Mouse (Mus musculus) CH12.LX (cell line): ENCODE measurements around the gene Siae. TPM values are rescaled to one million over a fixed set of nuclear protein-coding genes. Genes with fewer than 3 reads are reported as not detected.

ENCODE experiments used
- DNase-seq: peaks from one replicate; pipeline ENCODE4 v3.0.0-alpha.2; 2013; ENCODE audit errors: extremely low read depth
- H3K27ac ChIP-seq: 2 replicates; pipeline ENCODE4 v1.5.1; 2012; ENCODE audit warnings: low read depth, mild to moderate bottlenecking, control low read depth, moderate library complexity; ENCODE audit not compliant: insufficient read depth
- H3K27me3 ChIP-seq: replicated peaks from 2 replicates; pipeline ENCODE3; 2012; ENCODE audit warnings: inconsistent platforms
- H3K36me3 ChIP-seq, 2 experiments: replicated peaks in 1 of 2; 2 replicates each; pipeline versions ENCODE3 to v1.6.1; 2012; ENCODE audit warnings: inconsistent platforms in 1 of 2, low read length in 1 of 2, mild to moderate bottlenecking in 1 of 2, mixed read lengths in 1 of 2, moderate library complexity in 1 of 2; ENCODE audit not compliant: control insufficient read depth in 1 of 2, insufficient read depth in 1 of 2
- H3K4me1 ChIP-seq, 2 experiments: 2 replicates each; pipeline ENCODE4 v1.6.1; 2012; ENCODE audit warnings: inconsistent platforms in 1 of 2, moderate library complexity in 1 of 2; ENCODE audit not compliant: insufficient read depth in 2 of 2, control insufficient read depth in 1 of 2
- H3K4me2 ChIP-seq: 2 replicates; pipeline ENCODE4 v1.6.1; 2012; ENCODE audit warnings: low read depth, mild to moderate bottlenecking, control low read depth; ENCODE audit not compliant: poor library complexity, insufficient read depth, severe bottlenecking
- H3K4me3 ChIP-seq, 3 experiments: fragments of 150-350 bp in 1 of 3; sonication (generic) in 1 of 3; replicated peaks in 1 of 3; 2 replicates each; pipeline versions ENCODE3 to v1.5.1; 2011 to 2012; ENCODE audit warnings: low read depth in 2 of 3, low read length in 2 of 3, mild to moderate bottlenecking in 2 of 3, moderate library complexity in 2 of 3, control low read depth in 1 of 3, improper control_type of control experiment in 1 of 3, inconsistent platforms in 1 of 3, mixed read lengths in 1 of 3; ENCODE audit not compliant: poor library complexity in 1 of 3
- H3K79me2 ChIP-seq: replicated peaks from 2 replicates; pipeline ENCODE4 v1.6.1; 2012; ENCODE audit warnings: mild to moderate bottlenecking, moderate library complexity; ENCODE audit not compliant: control insufficient read depth, poor library complexity, insufficient read depth, severe bottlenecking; ENCODE audit errors: extremely low read depth
- H3K9ac ChIP-seq: 2 replicates; pipeline ENCODE4 v1.6.1; 2012; ENCODE audit warnings: low read depth, mild to moderate bottlenecking, control low read depth, moderate library complexity; ENCODE audit not compliant: insufficient read depth
- H3K9me3 ChIP-seq: replicated peaks from 2 replicates; pipeline ENCODE3; 2012; ENCODE audit warnings: low read length, inconsistent platforms, mixed read lengths
- BHLHE40 ChIP-seq: IDR thresholded peaks from 2 replicates; pipeline ENCODE4 v1.6.1; 2011; ENCODE audit warnings: mild to moderate bottlenecking, low read depth, low read length, improper control_type of control experiment
- CHD2 ChIP-seq: IDR thresholded peaks from 2 replicates; pipeline ENCODE4 v1.6.1; 2011; ENCODE audit warnings: low read length, improper control_type of control experiment
- CTCF ChIP-seq, 2 experiments: IDR thresholded peaks in 1 of 2; conservative IDR thresholded peaks in 1 of 2; 2 replicates each; pipeline ENCODE4 v1.5.1; 2011 to 2012; ENCODE audit warnings: low read depth in 2 of 2, low read length in 2 of 2, improper control_type of control experiment in 1 of 2, inconsistent platforms in 1 of 2, mild to moderate bottlenecking in 1 of 2, moderate library complexity in 1 of 2
- E2F4 ChIP-seq: IDR thresholded peaks from 2 replicates; pipeline ENCODE4 v1.6.1; 2011; ENCODE audit warnings: low read depth, low read length, improper control_type of control experiment; ENCODE audit not compliant: insufficient replicate concordance
- ELF1 ChIP-seq: IDR thresholded peaks from 2 replicates; pipeline ENCODE4 v1.6.1; 2014; ENCODE audit warnings: low read depth, mild to moderate bottlenecking, inconsistent platforms, low read length, improper control_type of control experiment
- EP300 ChIP-seq: IDR thresholded peaks from 2 replicates; pipeline ENCODE4 v1.6.1; 2011; ENCODE audit warnings: low read length, improper control_type of control experiment
- ETS1 ChIP-seq: conservative IDR thresholded peaks from 2 replicates; pipeline ENCODE4 v1.6.1; 2012; ENCODE audit warnings: low read depth, mild to moderate bottlenecking, inconsistent platforms, low read length, improper control_type of control experiment, moderate library complexity
- GABPA ChIP-seq: IDR thresholded peaks from 2 replicates; pipeline ENCODE4 v1.6.1; 2012; ENCODE audit warnings: low read depth, low read length, improper control_type of control experiment, inconsistent platforms; ENCODE audit not compliant: insufficient replicate concordance
- IRF4 ChIP-seq: IDR thresholded peaks from 2 replicates; pipeline ENCODE4 v1.6.1; 2014; ENCODE audit warnings: low read depth, mild to moderate bottlenecking, inconsistent platforms, low read length, improper control_type of control experiment
- MAX ChIP-seq: IDR thresholded peaks from 2 replicates; pipeline ENCODE4 v1.6.1; 2011; ENCODE audit warnings: low read length, improper control_type of control experiment
- MAZ ChIP-seq: IDR thresholded peaks from 2 replicates; pipeline ENCODE4 v1.6.1; 2012; ENCODE audit warnings: low read depth, mild to moderate bottlenecking, inconsistent platforms, low read length, improper control_type of control experiment, moderate library complexity
- MEF2A ChIP-seq: IDR thresholded peaks from 2 replicates; pipeline ENCODE4 v1.6.1; 2014; ENCODE audit warnings: low read depth, mild to moderate bottlenecking, inconsistent platforms, low read length, improper control_type of control experiment, borderline replicate concordance
- MXI1 ChIP-seq: IDR thresholded peaks from 2 replicates; pipeline ENCODE4 v1.6.1; 2011; ENCODE audit warnings: mild to moderate bottlenecking, low read depth, low read length, improper control_type of control experiment
- MYC ChIP-seq: IDR thresholded peaks from 2 replicates; pipeline ENCODE4 v1.6.1; 2011; ENCODE audit warnings: low read depth, mild to moderate bottlenecking, improper control_type of control experiment, low read length
- NELFE ChIP-seq: IDR thresholded peaks from 2 replicates; pipeline ENCODE4 v1.6.1; 2011; ENCODE audit warnings: low read depth, low read length, improper control_type of control experiment
- PAX5 ChIP-seq: IDR thresholded peaks from 2 replicates; pipeline ENCODE4 v1.6.1; 2012; ENCODE audit warnings: low read length, inconsistent platforms, mixed read lengths
- POLR2A ChIP-seq: IDR thresholded peaks from 2 replicates; pipeline ENCODE4 v1.6.1; 2011; ENCODE audit warnings: low read depth, mild to moderate bottlenecking, improper control_type of control experiment, low read length
- RAD21 ChIP-seq: IDR thresholded peaks from 2 replicates; pipeline ENCODE4 v1.6.1; 2011; ENCODE audit warnings: low read depth, mild to moderate bottlenecking, low read length, improper control_type of control experiment, moderate library complexity
- SIN3A ChIP-seq: IDR thresholded peaks from 2 replicates; pipeline ENCODE4 v1.6.1; 2012; ENCODE audit warnings: low read length, improper control_type of control experiment, inconsistent platforms
- SMC3 ChIP-seq: IDR thresholded peaks from 2 replicates; pipeline ENCODE4 v1.6.1; 2011; ENCODE audit warnings: low read depth, low read length, improper control_type of control experiment
- TBP ChIP-seq: conservative IDR thresholded peaks from 2 replicates; pipeline ENCODE4 v1.6.1; 2011; ENCODE audit warnings: low read depth, low read length, improper control_type of control experiment
- TCF12 ChIP-seq: IDR thresholded peaks from 2 replicates; pipeline ENCODE4 v1.6.1; 2014; ENCODE audit warnings: low read depth, mild to moderate bottlenecking, inconsistent platforms, low read length, improper control_type of control experiment
- UBTF ChIP-seq: IDR thresholded peaks from 2 replicates; pipeline ENCODE4 v1.6.1; 2012; ENCODE audit warnings: low read depth, mild to moderate bottlenecking, inconsistent platforms, low read length, improper control_type of control experiment, moderate library complexity
- USF1 ChIP-seq: IDR thresholded peaks from 2 replicates; pipeline ENCODE4 v1.6.1; 2014; ENCODE audit warnings: low read depth, mild to moderate bottlenecking, inconsistent platforms, low read length, improper control_type of control experiment
- ZC3H11A ChIP-seq: IDR thresholded peaks from 2 replicates; pipeline ENCODE4 v1.6.1; 2012; ENCODE audit warnings: low read depth, mild to moderate bottlenecking, inconsistent platforms, low read length, improper control_type of control experiment
- ZKSCAN1 ChIP-seq: IDR thresholded peaks from 2 replicates; pipeline ENCODE4 v1.6.1; 2012; ENCODE audit warnings: low read depth, inconsistent platforms, low read length, improper control_type of control experiment, borderline replicate concordance
- ZMIZ1 ChIP-seq: IDR thresholded peaks from 2 replicates; pipeline ENCODE4 v1.6.1; 2012; ENCODE audit warnings: low read depth, mild to moderate bottlenecking, inconsistent platforms, low read length, improper control_type of control experiment
- ZNF384 ChIP-seq: IDR thresholded peaks from 2 replicates; pipeline ENCODE4 v1.6.1; 2012; ENCODE audit warnings: low read depth, low read length, improper control_type of control experiment, inconsistent platforms
- dilution Hi-C: fragments of 300-500 bp; cut with MboI; formaldehyde crosslinking; loops from 2 replicates; pipeline ENCODE4 v1.14.3; 2020; ENCODE audit warnings: low sequenced_read_pairs; ENCODE audit not compliant: extremely low pct_unique_long_range_greater_than_20kb, extremely low pct_ligation_motif_present
- in situ Hi-C: fragments of 300-500 bp; cut with MboI; formaldehyde crosslinking; loops from 3 replicates; pipeline ENCODE4 v1.14.3; 2019; ENCODE audit warnings: low sequenced_read_pairs, low pct_ligation_motif_present, low pct_unique_long_range_greater_than_20kb, mixed read lengths
- polyA plus RNA-seq: library from polyadenylated mRNA; unstranded; fragments of >175 nt; gene quantifications from 2 replicates; pipeline ENCODE4 v1.2.1, GENCODE M21; 2012; ENCODE audit warnings: low read depth; ENCODE audit not compliant: insufficient read length
- total RNA-seq, 2 experiments: library from RNA; depleted of rRNA; stranded (reverse); fragments of 300-350 nt in 1 of 2; fragments of >200 nt in 1 of 2; gene quantifications; 2 replicates each; pipeline ENCODE4 v1.2.3; 2012 to 2014

Siae gene
- total and polyA plus RNA-seq, 3 experiments: 6.2 to 8.6 (median 7.9) TPM

DNA sequence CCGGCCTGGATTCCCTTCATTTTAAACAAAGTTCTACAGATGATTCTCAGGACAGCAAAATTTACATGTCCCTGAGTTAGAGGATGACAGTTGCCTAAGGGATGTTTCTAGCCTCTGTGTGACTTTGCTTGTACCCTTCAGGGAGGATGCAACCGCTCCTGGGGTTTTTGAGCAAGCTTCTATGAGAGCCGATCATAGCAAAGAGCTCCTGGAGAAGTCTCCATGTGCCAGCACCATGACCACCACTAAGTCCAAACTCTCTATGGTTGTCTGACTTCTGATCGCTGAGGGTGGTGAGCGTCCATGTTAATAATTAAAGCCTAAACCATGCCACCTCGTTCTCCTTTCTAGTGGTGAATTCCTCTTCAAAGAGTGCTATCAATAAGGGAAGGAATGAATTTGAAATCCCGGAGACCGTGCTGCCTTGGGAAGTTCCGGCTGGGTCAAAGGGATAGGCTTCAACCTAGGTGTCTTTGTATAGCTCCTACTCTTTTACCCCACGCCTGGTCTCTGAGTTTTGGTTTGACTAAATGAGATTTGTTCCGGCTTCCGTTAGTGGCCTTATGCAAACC lies 11.5 kb upstream of the Siae start:
- peaks cover 2% of the 10 kb centered on the region for H3K27me3 ChIP-seq
- in situ Hi-C loops: loop anchor here (10.0 kb wide), 2 partner anchors 81 to 119 kb away; no protein-coding TSS in a partner anchor
- DNase-seq: no peak
- H3K9ac ChIP-seq: peak overlapping the region; percentile 23; the same call in 1 of the 2 replicates
- H3K4me2 ChIP-seq: peak overlapping the region; percentile 72
- no peak overlapping the region for H3K27ac ChIP-seq
- TF ChIP-seq TBP (0 out of 2 replicates have a peak, but pooled peaks have one; percentile 38), RAD21 (no peak), IRF4 (peak; percentile 80), POLR2A (peak; percentile 36; the same call in 1 of the 2 replicates), ZMIZ1 (no peak), NELFE (no peak), MEF2A (no peak)
- no peaks in the 10 kb centered on the region for H3K79me2 ChIP-seq
- peak overlapping the region in 2 of 3 experiments; percentile 30 to 50 for H3K4me3 ChIP-seq
- H3K9me3 ChIP-seq: no peaks in the 10 kb centered on the region
- no peaks in the 10 kb centered on the region for H3K36me3 ChIP-seq
- H3K4me1 ChIP-seq: peaks cover 5 to 16% of the 10 kb centered on the region in 2 experiments
- dilution Hi-C loops: no loop called here

DNA sequence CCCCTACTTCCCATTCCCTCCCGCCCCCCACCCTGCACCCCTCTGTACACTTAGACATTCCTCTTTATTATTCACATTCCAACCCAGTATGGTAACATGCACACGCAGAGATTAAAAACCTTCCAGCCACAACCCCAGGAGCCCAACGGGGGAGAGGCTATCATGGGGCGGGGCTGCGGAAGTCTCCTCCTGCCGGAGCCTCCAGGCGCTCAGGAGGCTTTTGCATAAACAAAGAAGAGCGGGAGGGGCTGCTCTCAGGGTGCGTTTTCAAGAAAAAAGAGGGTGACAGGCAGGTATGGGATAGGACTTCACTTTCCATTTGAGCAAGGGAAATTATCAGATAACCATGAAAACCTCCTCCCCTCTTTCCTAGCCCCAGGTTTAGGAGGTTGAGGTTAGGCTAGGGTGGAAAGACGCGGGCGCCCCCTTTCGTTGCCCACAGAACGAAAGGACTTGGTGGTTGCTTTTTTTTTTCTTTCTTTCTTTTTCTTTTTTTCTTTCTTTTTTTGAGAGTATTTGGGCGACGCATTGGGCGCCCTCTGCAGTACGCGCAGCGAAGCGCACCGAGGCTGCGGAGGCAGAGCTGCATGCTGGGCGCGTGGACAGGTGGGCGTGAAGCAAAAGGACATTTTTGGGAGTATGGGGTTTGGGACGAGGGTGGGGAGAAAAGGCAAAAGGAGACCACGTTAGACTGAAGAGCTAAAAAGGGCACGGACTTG lies 10.9 kb upstream of the Siae start:
- dilution Hi-C loops: no loop called here
- H3K36me3 ChIP-seq: no peaks in the 10 kb centered on the region
- no peaks in the 10 kb centered on the region for H3K9me3 ChIP-seq
- DNase-seq: peak; percentile 84
- H3K4me3 ChIP-seq: peak overlapping the region; percentile 30 to 50 (median 46)
- peaks cover 5 to 16% of the 10 kb centered on the region in 2 experiments for H3K4me1 ChIP-seq
- H3K27me3 ChIP-seq: peaks cover 2% of the 10 kb centered on the region
- peak overlapping the region; percentile 31; the same call in 1 of the 2 replicates for H3K27ac ChIP-seq
- peak overlapping the region; percentile 72 for H3K4me2 ChIP-seq
- H3K79me2 ChIP-seq: no peaks in the 10 kb centered on the region
- peak; percentile 12 to 94; a peak in 3 of 4 replicates for TF ChIP-seq CTCF (conservative IDR thresholded peaks at IDR 0.05 in 1 of 2, IDR thresholded peaks at IDR 0.05 in 1 of 2; ENCODE audit: low read depth in 2 of 2, low read length in 2 of 2)
- TF ChIP-seq CHD2: 0 out of 2 replicates have a peak, but pooled peaks have one; percentile 6
- peak; percentile 87 for TF ChIP-seq SMC3
- TF ChIP-seq TCF12: 0 out of 2 replicates have a peak, but pooled peaks have one; percentile 23
- peak; percentile 40; the same call in 1 of the 2 replicates for TF ChIP-seq BHLHE40
- peak; percentile 91 for TF ChIP-seq MXI1
- TF ChIP-seq GABPA: no peak
- no peak for TF ChIP-seq TBP
- peak; percentile 71 for TF ChIP-seq ELF1
- no peak for TF ChIP-seq E2F4
- TF ChIP-seq MAZ: peak; percentile 94
- peak; percentile 89 for TF ChIP-seq SIN3A
- peak; percentile 52; the same call in 1 of the 2 replicates for TF ChIP-seq NELFE
- no peak for TF ChIP-seq UBTF
- peak; percentile 20; the same call in 1 of the 2 replicates for TF ChIP-seq ZKSCAN1
- TF ChIP-seq PAX5: no peak
- TF ChIP-seq IRF4: peak; percentile 74
- peak; percentile 32; the same call in 1 of the 2 replicates for TF ChIP-seq MEF2A
- TF ChIP-seq USF1: no peak
- TF ChIP-seq ZC3H11A: peak; percentile 18; the same call in 1 of the 2 replicates
- TF ChIP-seq ZNF384: peak; percentile 99
- peak; percentile 61 for TF ChIP-seq RAD21
- no peak for TF ChIP-seq ZMIZ1
- TF ChIP-seq MYC: peak; percentile 48; the same call in 1 of the 2 replicates
- TF ChIP-seq ETS1: peak; percentile 55; the same call in 1 of the 2 replicates
- peak; percentile 33; the same call in 1 of the 2 replicates for TF ChIP-seq EP300
- 0 out of 2 replicates have a peak, but pooled peaks have one; percentile 57 for TF ChIP-seq MAX
- TF ChIP-seq, all 38 proteins: peak for 20
- in situ Hi-C loops: loop anchor here (10.0 kb wide), 2 partner anchors 80 to 120 kb away; no protein-coding TSS in a partner anchor
- peak overlapping the region; percentile 23; the same call in 1 of the 2 replicates for H3K9ac ChIP-seq
